ENCODE assay signal across 22 mouse cellular contexts in genomic region chr19:16407727-16408126, GRCm38 (mm10).
"Had no signal": no experiment of that assay in that cellular context is flagged by ENCODE, and none has a peak within 500 bp of the region (broad histone marks: within the 10 kb centered on the region; RNA-seq: fewer than 3 reads in every experiment).

No protein-coding gene starts in this region.

- H3K27ac ChIP-seq: kidney, postnatal 0 days; layer of hippocampus, adult 2 months; limb, embryonic 10.5 days; limb, embryonic 13.5 days; liver, embryonic 14.5 days; midbrain, embryonic 15.5 days; neural tube, embryonic 12.5 days; neural tube, embryonic 15.5 days; stomach, embryonic 15.5 days had no signal

- ATAC-seq: liver, postnatal 0 days; lung, postnatal 0 days; midbrain, embryonic 15.5 days had no signal

- H3K4me3 ChIP-seq: layer of hippocampus, adult 2 months; limb, embryonic 10.5 days; limb, embryonic 13.5 days; midbrain, embryonic 15.5 days; neural tube, embryonic 12.5 days; neural tube, embryonic 15.5 days; stomach, embryonic 15.5 days had no signal

- H3K36me3 ChIP-seq: limb, embryonic 10.5 days; limb, embryonic 13.5 days; midbrain, embryonic 15.5 days; neural tube, embryonic 12.5 days; neural tube, embryonic 15.5 days; stomach, embryonic 15.5 days had no signal

- H3K27me3 ChIP-seq: limb, embryonic 13.5 days; midbrain, embryonic 15.5 days; neural tube, embryonic 12.5 days; neural tube, embryonic 15.5 days; stomach, embryonic 15.5 days had no signal

- H3K4me2 ChIP-seq: limb, embryonic 13.5 days; lung, embryonic 14.5 days; midbrain, embryonic 11.5 days; midbrain, embryonic 15.5 days; neural tube, embryonic 12.5 days; neural tube, embryonic 15.5 days; stomach, embryonic 15.5 days had no signal

- H3K9me3 ChIP-seq: limb, embryonic 10.5 days; limb, embryonic 13.5 days; midbrain, embryonic 15.5 days; neural tube, embryonic 12.5 days; neural tube, embryonic 15.5 days; stomach, embryonic 15.5 days had no signal

- H3K4me1 ChIP-seq: limb, embryonic 10.5 days; limb, embryonic 13.5 days; midbrain, embryonic 15.5 days; neural tube, embryonic 12.5 days; neural tube, embryonic 15.5 days; stomach, embryonic 15.5 days had no signal

- H3K9ac ChIP-seq: limb, embryonic 13.5 days; liver, embryonic 14.5 days; liver, postnatal 0 days; lung, embryonic 14.5 days; midbrain, embryonic 15.5 days; neural tube, embryonic 12.5 days; neural tube, embryonic 15.5 days; stomach, embryonic 15.5 days had no signal

- DNase-seq: kidney, adult 2 months; kidney, postnatal 25 days; layer of hippocampus, adult 9-11 months; liver; liver, postnatal 0 days; lung, embryonic 14.5 days; lung, postnatal 36 days; right cerebral cortex, adult 18-20 months; right cerebral cortex, postnatal 14 days; right cerebral cortex, postnatal 4 days; thymus, postnatal 36 days had no signal
